Mouse (Mus musculus): ENCODE data around the gene Copb1. TPM values are rescaled to one million over a fixed set of nuclear protein-coding genes. Genes with fewer than 3 reads are reported as not detected.
"Not testable (repeated sequence)": the region's sequence is repeated elsewhere in the genome, so short reads cannot be mapped to it uniquely, and the experiment has no call there.

The Copb1 gene
- polyA plus RNA-seq, 1 experiment: 81.6 TPM

DNA sequence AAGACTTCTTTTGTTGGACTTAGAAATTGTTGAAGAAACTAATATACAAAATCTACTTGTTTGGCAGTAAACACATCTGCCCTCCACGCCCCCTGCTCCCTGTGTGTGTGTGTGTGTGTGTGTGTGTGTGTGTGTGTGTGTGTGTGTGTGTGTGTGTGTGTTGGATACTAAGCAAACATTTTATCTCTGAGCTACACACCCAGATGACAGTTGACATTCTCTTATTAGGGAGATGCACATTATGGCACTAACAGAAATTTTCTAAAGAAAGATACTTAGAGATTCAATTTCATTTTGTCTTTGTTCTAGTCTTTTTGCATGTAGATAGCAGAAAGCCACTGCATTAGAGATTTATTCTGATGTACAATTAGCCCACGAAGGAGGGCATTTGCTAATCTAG lies 37.6 kb downstream of the Copb1 start:
- DNase-seq (ENCODE audit: low spot score): no peak

DNA sequence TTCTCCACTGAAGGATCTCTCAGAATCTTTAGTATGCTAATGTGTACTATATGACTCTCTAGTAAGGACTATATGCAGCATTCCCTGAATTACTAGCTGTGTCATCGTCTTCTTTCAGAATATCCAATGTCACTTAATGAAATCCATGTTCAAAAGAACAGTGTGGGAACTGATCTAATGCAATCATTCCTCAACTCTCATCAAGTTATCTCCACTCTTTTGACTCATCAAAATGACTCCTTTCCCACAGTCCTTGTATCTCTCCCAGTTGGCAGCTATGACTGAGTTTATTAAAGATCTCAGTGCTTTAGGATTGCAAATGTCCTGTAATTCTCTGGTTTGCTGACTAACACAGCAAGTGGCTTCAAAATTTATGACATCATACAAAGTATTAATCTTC lies 40.1 kb downstream of the Copb1 start:
- DNase-seq (ENCODE audit: low spot score): no peak

DNA sequence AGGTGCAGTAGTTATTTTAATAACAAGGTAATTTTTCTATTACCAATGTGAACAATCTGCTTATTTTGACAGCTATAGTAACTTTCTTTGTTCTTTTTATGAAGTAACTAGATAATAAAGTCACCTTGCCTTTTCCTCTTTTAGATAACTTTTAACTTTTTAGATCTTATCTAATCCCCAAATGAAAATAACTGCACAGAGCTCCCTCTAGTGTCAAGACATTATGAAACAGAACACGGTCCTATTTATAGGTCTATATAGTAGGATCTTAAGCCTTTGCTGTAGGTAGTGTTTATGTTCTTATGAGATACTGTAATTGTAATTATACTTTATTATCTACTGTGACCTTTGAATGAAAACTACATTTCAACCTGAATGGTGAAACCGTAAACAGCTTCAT lies 41.0 kb downstream of the Copb1 start:
- DNase-seq (ENCODE audit: low spot score): no peak

DNA sequence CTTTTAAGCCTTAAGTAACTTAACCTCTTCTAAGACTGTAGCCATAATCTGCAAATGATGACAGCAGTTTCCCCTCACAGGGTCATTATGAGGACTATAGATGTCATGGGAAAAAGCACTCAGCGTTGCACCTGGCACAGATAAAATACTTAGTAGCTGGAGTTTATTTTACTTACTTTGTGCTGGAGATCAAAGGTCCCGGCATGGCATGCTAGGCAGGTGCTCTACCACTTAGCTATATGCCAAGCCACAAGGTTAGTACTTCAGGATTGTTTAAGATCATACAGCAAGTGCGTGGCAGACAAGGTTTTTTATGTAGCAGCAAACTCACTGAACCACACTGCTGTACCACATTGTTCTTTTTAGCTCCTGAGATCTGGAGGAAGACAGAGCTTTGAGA lies 43.9 kb downstream of the Copb1 start:
- no peak for DNase-seq (ENCODE audit: low spot score)

DNA sequence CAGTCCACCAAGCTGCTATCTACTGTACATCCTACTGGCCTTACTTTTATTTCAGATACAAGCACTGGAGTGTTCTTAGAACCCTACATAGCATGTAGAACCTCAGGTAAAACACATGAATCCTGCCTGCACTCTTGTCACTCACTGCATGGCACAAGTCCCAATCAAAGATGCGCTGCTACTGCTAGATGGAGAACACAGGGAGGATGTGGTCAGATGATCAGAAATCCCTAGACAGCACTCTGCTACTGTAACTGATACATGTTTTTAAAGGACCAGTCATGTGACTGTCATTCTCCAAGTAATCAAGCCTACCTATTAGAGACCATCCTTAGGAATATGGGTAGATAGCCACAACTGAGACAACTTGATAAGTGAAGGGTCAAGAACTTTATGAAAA lies 44.7 kb downstream of the Copb1 start:
- no peak for DNase-seq (ENCODE audit: low spot score)

DNA sequence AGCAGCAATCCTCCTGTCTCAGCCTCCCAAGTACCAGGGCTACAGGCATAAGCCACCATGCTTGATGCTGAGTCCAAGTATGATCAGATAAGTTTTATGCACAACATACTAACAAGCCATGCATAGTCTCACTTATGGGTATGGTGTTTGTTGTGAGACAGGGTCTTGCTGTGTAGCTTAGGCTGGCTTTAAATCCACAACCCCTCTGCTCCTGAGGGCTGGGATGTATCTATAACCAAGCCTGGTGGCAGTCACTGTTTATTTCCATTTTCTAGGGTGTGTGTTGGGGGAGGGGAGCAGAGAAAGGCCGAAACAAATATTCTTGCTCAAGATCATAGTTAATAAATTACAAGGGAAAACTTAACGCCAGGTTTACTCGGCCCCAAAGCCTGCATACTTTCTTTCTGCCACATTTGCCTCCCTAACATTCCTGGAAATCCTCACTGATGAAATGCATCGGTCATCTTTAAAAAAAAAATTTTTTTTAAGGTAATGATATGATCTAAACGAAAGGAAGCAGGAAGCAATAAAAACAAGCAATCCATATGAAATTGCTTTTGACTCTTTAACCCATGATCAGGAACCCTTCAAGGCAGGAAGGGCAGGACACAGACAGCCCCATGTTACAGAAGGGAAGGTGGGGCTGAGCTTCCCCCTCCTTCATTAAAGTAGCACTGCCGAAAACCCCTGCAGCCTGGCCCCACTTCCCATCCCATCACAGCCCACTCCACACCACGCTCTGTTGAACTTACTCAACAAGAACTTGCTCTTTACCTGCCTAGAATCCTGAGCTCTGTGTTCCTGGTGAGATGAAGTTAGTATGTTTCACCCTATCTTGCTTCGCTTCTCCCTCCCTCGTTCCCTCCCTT lies 50.8 kb downstream of the Copb1 start:
- DNase-seq (ENCODE audit: low spot score): no peak

DNA sequence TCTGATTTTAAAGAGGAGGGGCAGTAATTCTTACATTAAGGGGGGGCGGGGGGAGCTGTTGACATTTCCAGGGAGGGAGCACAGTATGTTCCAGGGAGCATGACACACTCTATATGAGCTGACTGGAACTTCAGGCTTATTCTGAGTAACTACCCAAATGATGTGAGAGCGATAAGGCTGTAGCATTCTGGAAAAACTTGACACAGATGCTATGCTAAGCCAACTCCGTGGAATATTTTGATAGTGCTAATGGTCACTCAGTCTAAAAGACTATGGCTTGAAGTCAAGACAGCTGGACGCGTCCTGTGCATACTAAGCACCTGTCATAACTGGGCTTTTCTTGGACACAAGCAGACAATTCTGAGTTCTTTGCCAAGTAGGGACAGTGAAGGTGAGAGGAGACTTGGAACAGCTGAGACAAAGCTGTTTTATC lies 51.5 kb downstream of the Copb1 start:
- DNase-seq (ENCODE audit: low spot score): no peak

DNA sequence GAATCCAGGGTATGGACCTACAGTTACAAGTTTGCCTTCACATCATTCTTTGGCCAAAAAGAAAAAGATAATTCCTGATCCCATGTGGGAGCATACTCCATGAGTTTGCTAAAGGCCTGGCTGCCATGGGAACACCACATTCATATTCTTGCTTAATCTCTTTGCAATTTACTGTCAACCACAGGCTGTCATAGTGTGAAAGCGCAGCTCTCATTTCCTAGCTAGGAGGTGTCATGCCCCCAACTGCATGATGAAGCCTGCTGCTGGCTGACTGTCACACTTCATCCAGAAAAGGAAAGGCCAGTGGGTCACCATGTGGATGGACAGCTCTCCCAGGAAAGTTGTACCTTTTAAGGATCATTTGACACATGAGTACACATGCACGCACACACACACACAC lies 53.9 kb downstream of the Copb1 start:
- no peak for DNase-seq (ENCODE audit: low spot score)

DNA sequence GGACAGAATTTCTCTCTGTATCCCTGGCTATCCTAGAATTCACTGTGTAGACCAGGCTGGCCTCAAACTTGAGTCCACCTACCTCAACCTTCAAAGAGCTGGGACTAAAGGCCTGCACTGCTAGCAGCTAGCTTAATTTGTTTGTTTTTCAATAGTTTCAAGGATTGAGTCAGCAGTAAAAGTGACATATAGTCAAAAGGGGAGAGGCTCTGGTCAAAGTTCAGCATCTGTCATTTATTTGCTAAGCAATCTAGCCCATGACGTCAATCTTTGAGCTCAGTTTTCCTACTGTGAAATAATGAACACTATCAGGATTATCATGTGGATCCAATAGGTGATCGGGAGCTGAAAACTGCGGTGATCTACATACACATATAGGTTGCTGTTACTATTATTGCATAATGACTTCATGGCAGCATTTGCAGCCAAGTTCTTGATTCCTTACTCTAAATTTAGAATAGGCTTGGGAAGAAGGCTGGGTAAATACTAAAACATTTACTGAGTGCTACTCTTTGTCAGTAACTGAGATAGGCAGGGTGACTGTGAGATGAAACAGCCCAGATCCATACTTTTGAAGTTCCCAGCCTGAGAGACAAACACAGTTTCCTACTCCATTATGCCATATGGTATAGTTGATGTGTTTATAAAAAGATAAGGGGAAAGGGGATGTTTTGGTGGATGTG lies 54.9 kb downstream of the Copb1 start:
- no peak for DNase-seq (ENCODE audit: low spot score)

DNA sequence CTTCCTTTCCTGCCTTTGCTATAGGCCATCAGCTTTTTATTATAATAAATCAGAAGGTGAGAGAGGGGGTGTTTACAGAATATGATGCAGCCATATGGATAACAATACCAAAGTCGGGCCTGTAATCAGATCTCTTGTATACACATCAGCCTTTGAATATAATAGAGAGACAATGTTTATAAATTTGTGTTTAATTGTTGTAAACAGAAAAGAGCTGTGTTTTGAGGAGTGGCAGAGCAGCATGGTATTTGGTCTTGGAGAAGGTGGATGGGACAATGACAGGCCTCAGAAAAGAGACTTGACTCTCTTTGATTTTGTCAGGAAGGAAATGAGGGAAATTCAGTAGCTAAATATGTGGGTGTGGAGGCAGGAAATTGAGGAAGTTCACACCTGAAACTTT lies 56.3 kb downstream of the Copb1 start:
- DNase-seq (ENCODE audit: low spot score): no peak

DNA sequence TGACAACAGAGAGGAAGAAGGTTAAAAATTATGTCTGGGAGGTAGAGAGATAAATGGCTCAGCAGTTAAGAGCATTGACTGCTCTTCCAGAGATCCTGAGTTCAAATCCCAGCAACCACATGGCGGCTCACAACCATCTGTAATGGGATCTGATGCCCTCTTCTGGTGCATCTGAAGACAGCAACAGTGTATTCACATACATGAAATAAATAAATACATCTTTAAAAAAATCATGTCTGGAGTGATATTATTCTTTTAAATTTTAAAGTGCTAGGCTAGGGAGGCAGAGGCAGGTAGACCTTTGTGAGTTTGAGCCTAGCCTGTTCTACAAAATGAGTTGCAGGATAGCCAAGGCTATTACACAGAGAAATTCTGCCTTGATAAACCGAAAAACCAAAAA lies 57.9 kb downstream of the Copb1 start:
- DNase-seq (ENCODE audit: low spot score): not testable (repeated sequence)

DNA sequence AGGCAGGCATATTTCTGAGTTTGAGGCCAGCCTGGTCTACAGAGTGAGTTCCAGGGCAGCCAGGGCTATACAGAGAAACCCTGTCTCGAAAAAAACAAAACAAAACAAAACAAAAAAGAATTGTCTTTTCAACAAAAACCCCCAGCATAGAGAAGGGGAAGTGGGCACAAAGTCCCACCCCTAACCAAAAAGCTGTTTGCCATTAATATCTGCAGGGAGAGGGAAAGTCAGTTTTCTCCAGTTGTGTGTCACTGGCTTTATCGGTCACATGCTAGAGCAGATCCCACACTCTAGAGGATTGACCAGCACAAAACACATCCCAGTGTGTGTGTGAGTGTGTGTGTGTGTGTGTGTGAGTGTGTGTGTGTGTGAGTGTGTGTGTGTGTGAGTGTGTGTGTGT lies 59.7 kb downstream of the Copb1 start:
- not testable (repeated sequence) for DNase-seq (ENCODE audit: low spot score)

DNA sequence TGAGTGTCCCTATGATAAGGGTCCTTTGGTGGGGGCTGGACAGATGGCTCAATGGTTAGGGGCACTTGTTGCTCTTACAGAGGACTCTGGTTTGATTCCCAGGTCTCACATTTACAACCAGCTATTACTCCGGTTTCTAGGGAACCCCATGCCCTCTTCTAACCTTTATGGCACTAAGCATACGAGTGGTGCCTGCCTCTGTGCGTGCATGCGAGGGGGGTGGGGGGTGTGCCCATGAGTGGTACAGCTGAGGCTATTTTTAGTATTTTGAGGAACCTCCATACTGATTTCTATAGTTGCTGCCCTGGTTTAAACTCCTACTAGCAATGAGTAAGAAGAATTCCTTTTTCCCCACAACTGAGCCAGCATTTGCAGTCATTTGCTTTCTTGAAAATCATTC lies 60.3 kb downstream of the Copb1 start:
- DNase-seq (ENCODE audit: low spot score): no peak

DNA sequence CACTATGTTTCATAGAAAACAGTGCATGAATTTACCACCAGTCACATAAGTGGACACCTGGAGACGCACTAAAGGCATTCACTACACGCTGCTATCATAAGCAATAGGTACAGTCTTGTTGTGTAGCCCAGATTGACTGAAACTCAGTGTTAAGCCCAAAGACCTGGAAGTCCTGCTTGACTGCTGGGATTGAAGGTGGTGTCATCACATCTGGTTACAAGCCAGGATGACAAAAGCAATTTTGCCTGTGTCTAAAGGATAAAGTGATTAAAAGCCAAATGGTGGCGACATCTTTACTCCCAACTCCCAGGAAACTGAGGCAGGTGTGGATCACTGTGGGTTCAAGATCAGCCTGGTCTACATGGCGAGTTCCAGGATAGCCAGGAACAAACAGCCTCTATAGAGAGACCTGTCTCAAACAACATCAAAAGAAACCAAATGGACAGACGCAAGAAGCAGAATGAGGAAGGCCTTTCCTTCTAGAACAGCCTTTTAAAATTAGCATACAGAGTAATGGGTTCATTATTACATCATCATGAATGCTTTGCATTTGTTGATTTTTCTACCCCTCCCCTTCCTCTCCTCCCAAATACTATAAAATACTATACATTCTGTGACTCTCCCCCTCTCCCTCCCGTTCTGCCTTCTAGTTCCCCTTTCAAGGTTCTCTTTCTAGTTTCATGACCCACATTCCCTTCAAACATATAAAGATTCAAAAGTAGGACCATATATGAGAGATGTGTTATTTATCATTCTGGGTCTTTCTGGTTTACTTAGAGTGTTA lies 61.0 kb downstream of the Copb1 start:
- DNase-seq (ENCODE audit: low spot score): no peak

DNA sequence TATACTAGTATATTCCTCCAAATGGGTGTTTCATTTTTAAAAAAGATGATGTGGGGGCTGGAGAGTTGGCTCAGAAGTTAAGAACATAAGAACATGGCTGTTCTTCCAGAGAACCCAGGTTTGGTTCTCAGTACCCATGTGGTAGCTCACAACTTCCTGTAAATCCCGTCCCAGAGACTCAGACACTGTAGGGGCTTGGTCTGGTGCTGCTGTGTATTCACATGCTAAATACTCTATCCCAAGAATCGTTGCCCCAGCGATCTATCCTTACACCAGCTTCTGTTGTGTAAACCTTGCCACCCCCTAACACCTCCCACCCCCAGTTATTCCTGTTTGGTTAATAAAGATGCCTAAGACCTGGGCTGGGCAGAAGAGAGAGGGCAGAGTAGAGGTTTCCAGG lies 61.9 kb downstream of the Copb1 start:
- DNase-seq (ENCODE audit: low spot score): no peak

DNA sequence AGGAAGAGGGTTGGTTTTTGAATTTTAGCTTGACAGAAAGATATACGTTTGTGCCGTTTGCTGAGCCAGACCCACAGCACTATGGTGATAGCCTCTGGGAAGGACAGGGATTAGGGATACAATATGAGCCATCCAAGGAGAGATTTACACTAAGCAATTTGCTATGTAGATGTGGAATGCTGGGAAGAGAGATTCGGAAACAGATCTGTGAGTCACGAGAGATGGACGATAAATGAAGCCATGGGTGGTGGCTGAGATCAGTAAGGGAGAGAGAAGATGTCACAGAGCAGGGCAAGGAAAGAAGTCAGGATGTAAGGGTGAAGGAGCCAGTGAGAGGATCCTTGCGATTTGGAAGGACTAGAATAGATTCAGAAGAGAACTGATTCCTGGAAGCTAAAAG lies 71.1 kb downstream of the Copb1 start:
- DNase-seq (ENCODE audit: low spot score): no peak

DNA sequence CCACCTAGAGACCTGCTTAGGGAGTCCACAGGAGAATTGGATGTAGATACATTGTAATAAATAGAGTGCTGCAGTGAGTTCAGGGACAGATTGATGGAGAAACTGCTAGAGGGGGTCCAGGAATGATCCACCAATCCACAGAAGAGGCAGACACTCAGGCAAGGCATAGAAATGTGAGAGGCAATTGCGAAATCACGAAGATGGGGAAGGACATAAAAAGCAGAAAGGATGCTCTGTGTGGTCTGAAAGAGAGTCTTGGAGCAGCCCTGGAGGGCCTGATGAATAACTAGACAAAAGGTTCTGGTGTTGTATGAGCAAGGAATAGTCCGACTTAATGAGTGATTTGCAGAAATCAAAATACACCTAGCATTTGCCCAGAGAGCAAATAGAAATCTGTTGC lies 71.8 kb downstream of the Copb1 start:
- no peak for DNase-seq (ENCODE audit: low spot score)

DNA sequence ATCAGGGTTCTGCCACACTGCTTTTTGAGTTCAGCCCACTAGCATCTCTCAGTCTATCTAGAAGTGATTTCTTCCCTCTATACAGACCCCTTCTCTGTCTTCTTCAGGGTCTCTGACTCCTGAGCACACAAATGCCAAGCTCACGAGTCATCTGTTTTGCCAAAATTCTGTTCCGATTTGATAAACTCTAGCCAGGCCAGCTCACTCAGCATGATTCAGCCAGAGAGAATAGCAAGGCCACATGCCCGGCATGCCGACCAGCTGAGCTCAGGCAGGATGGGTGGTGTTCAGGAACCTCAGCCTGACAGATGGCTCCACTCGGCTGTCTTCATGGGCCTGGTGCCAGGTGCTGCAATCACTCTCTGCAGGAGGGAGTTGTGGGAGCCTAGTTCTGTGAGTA lies 73.1 kb downstream of the Copb1 start:
- peak; percentile 61 for DNase-seq (ENCODE audit: low spot score)

DNA sequence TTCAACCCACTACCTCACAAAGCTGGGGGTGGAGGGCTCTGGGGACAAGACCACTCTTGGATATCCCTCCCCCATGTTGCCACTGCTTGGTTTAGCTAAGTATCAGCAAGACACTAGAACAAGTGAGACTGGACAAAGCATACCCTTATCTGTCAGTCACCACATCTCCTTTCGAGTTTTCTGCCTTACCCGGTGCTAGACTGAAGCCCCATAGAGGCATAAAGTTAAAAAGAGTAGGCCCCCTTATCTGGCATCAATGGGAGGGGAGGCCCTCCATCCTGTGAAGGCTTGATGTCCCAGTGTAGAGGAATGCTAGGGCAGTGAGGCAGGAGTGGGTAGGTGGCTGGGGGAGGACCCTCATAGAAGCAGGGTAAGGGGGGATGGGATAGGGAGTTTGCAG lies 77.9 kb downstream of the Copb1 start:
- no peak for DNase-seq (ENCODE audit: low spot score)

DNA sequence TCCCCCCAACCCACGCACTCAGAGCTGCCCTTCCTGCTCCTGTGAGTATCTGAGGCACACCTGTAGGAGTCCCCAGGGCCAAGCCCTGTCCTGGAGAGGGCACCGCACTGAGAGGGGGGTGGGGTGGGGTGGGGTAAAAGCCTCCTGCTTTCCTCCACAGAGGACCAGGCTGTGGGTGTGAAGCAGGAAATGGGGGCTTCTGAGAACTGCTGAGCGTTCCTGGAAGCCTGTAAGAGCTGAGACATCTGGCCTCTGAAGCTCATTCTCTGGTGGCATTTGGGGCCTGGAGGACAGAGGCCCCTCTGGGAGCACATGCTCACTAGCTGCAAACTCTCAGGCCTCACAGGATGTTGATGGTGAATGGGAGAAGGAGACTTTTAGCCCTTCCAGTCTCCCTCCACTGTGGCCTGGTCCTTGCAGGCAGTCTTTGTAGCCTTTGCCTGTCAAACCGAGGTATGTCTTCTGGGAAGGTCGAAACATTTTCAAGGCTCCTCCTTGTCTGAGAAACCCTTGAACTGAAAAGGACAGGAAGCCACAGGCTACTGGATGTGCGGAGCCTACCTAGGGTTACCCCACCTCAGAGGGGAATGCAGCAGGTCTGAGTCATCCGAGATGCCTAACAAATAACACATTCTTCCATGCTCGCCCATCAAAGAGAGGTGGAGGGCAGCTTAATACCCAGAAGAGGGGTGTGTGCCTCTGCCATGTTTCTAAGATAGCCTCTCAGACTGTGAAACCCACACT lies 83.0 kb downstream of the Copb1 start:
- DNase-seq (ENCODE audit: low spot score): no peak

DNA sequence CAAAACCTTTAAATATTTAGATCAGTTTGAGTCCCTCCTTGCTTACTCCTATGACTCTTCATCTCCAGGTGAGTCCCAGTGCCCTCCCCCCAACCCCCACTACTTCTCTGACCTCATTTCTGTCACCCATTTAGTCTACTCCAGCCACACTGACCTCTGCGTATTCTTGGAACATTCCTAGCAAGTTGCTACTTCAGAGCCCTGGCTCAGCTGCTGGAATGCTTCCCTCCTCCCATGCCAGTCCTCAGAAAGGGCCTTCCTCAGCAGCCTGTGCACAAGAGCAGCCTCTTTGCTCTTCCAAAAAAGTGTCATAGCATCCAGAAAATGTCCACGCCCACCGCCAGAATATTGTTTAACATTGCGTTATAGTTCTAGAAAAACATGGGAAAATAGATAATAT lies 84.5 kb downstream of the Copb1 start:
- no peak for DNase-seq (ENCODE audit: low spot score)

DNA sequence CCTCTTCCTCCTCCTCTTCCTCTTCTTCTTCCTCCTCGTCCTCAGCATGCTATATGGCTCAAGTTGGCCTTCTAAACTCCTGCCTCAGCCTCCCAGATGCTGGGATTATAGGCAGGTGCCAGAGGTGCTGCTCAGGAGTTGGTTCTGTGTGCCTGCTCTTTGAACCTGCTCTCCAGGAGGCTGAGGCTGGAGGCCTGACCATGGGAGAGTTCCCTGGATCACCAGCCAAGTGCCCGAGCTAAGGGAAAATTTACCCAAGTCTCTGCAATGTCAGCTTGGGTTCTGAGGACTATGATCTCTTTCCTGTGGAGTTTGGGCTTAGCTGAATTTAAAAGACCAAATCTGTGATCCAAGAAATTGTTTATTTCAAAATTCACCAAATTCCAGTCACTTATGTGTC lies 85.1 kb downstream of the Copb1 start:
- no peak for DNase-seq (ENCODE audit: low spot score)

Data from urinary bladder, adult 2 months (tissue).